Mouse (Mus musculus) intestine, embryonic 15.5 days (tissue): ENCODE results near the gene Olfr1377. TPM values are rescaled to one million over a fixed set of nuclear protein-coding genes. Genes with fewer than 3 reads are reported as not detected.
"Not testable (repeated sequence)": the region's sequence is repeated elsewhere in the genome, so short reads cannot be mapped to it uniquely, and the experiment has no call there.

Experiments
- ATAC-seq: fragments of 200-750 bp; cut with Nextera tagmentation; 2 replicates; pipeline ENCODE4 v1.8.0; 2017; ENCODE audit warnings: moderate TSS enrichment, moderate library complexity
- H3K27ac ChIP-seq: fragments of 300-500 bp; sonication (generic); 2 replicates; pipeline ENCODE4 v1.5.1; 2015; ENCODE audit warnings: mild to moderate bottlenecking, inconsistent platforms
- H3K27me3 ChIP-seq: fragments of 300-500 bp; sonication (generic); replicated peaks from 2 replicates; pipeline ENCODE4 v1.6.1; 2015; ENCODE audit warnings: inconsistent platforms
- H3K36me3 ChIP-seq: fragments of 300-500 bp; sonication (generic); 2 replicates; pipeline ENCODE4 v1.6.1; 2015; ENCODE audit warnings: inconsistent platforms
- H3K4me1 ChIP-seq: fragments of 300-500 bp; sonication (generic); replicated peaks from 2 replicates; pipeline ENCODE4 v1.6.1; 2015; ENCODE audit warnings: inconsistent platforms
- H3K4me2 ChIP-seq: fragments of 300-500 bp; sonication (generic); replicated peaks from 2 replicates; pipeline ENCODE4 v1.6.1; 2015; ENCODE audit warnings: mild to moderate bottlenecking, inconsistent platforms
- H3K4me3 ChIP-seq: fragments of 300-500 bp; sonication (generic); replicated peaks from 2 replicates; pipeline ENCODE4 v1.5.1; 2015; ENCODE audit warnings: inconsistent platforms
- H3K9ac ChIP-seq: fragments of 300-500 bp; sonication (generic); 2 replicates; pipeline ENCODE4 v1.6.1; 2015; ENCODE audit warnings: inconsistent platforms
- H3K9me3 ChIP-seq: fragments of 300-500 bp; sonication (generic); 2 replicates; pipeline ENCODE4 v1.6.1; 2016; ENCODE audit warnings: inconsistent platforms
- WGBS: fragments of 180-500 bp; shearing (Covaris S2); methylation state at CpG from one replicate; pipeline ENCODE4 v1.1.7; 2015; 5-methylcytosine and 5-hydroxymethylcytosine counted together
- polyA plus RNA-seq: library from polyadenylated mRNA; unstranded; fragments of >200 nt; fragmentation: Nextera tagmentation; extraction: Ambion mirVana; gene quantifications from 2 replicates; pipeline ENCODE4 v1.2.1, GENCODE M21; 2015

The Olfr1377 gene
- polyA plus RNA-seq, 1 experiment from 2014 or later: not detected

DNA sequence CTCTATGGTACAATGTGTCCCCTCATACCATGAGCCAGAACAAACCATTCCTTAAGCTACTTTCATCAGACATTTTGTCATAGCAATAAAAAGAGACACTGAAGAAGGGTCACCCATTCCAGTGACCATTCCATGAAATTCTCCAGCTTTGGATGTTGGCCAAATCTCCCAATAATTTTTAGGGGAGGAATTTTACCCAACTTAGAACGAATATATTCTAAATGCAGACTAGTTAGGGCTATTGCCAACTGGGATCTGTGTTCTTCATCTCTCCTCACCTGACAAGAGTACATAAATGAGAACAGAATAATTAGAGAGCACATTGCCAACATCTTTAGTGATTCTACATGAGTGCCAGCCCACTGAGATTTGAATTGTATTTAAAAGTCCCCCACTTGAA is 32.2 kb downstream of the Olfr1377 start, which contains the start of gene Olfr54:
TSS of gene Olfr54 (plus strand) at position 301 of the 400 bp plus-strand sequence.
- H3K4me2 ChIP-seq: no peak within 1 kb of the TSS
- no peaks in the 10 kb centered on the region for H3K36me3 ChIP-seq
- no peak within 1 kb of the TSS for H3K4me3 ChIP-seq
- H3K4me1 ChIP-seq: no peaks in the 10 kb centered on the region
- H3K27me3 ChIP-seq: no peaks in the 10 kb centered on the region
- no peak within 1 kb of the TSS for H3K9ac ChIP-seq
- ATAC-seq: no peak
- no peaks in the 10 kb centered on the region for H3K9me3 ChIP-seq
- no peak within 1 kb of the TSS for H3K27ac ChIP-seq
- WGBS: 62% methylated on average over 1 of the region's 1 CpGs

GRCm38 (mm10) chr11:51016341-51016740 is 34.6 kb downstream of the Olfr1377 start:
- Histone ChIP-seq H3K4me2 (no peak overlapping the region), H3K27ac (no peak overlapping the region), H3K27me3 (no peaks in the 10 kb centered on the region), H3K4me1 (no peaks in the 10 kb centered on the region), H3K9me3 (no peaks in the 10 kb centered on the region), H3K9ac (no peak overlapping the region), H3K36me3 (no peaks in the 10 kb centered on the region), H3K4me3 (no peak overlapping the region)
- WGBS: 50% methylated on average over 2 of the region's 2 CpGs
- no peak for ATAC-seq

GRCm38 (mm10) chr11:51026811-51027210 is 45.0 kb downstream of the Olfr1377 start:
- H3K27me3 ChIP-seq, H3K4me3 ChIP-seq, H3K27ac ChIP-seq, H3K4me1 ChIP-seq, H3K9me3 ChIP-seq, H3K4me2 ChIP-seq, H3K9ac ChIP-seq, H3K36me3 ChIP-seq, ATAC-seq: not testable (repeated sequence)
- WGBS: 74% methylated on average over 11 of the region's 11 CpGs

DNA sequence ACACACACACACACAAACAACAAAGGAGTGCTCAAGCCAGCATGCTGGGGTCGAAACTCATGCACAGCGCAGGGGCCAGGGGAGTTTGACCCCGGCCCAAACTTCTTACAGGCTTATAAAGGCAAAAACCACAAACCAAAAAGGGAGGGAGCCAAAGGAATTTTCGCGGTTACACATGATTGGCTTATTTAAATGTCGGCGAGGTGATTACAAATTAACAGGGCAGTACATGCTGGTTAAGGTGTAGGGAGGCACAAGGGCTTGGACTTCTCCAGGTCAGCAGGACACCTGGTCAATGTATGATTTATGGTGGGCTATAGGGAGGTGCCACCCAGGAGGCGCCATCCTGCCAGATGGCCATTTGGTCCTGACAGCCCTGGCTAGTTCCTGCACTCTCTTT is 47.6 kb downstream of the Olfr1377 start:
- H3K27me3 ChIP-seq, H3K27ac ChIP-seq, H3K4me3 ChIP-seq, H3K9me3 ChIP-seq, H3K9ac ChIP-seq, H3K36me3 ChIP-seq, H3K4me2 ChIP-seq, H3K4me1 ChIP-seq, ATAC-seq: not testable (repeated sequence)
- 66% methylated on average over 8 of the region's 8 CpGs for WGBS

GRCm38 (mm10) chr11:51030225-51030624 is 48.5 kb downstream of the Olfr1377 start:
- WGBS: 54% methylated on average over 2 of the region's 2 CpGs
- Histone ChIP-seq H3K9me3 (no peaks in the 10 kb centered on the region), H3K9ac (no peak overlapping the region), H3K27ac (no peak overlapping the region), H3K36me3 (no peaks in the 10 kb centered on the region), H3K4me2 (no peak overlapping the region), H3K27me3 (no peaks in the 10 kb centered on the region), H3K4me1 (no peaks in the 10 kb centered on the region), H3K4me3 (no peak overlapping the region)
- ATAC-seq: no peak

GRCm38 (mm10) chr11:51032851-51033250 is 51.1 kb downstream of the Olfr1377 start:
- ATAC-seq: no peak
- Histone ChIP-seq H3K4me2 (no peak overlapping the region), H3K27me3 (no peaks in the 10 kb centered on the region), H3K4me3 (no peak overlapping the region), H3K27ac (no peak overlapping the region), H3K4me1 (no peaks in the 10 kb centered on the region), H3K9me3 (no peaks in the 10 kb centered on the region), H3K9ac (no peak overlapping the region), H3K36me3 (no peaks in the 10 kb centered on the region)
- 26% methylated on average over 1 of the region's 1 CpGs for WGBS

DNA sequence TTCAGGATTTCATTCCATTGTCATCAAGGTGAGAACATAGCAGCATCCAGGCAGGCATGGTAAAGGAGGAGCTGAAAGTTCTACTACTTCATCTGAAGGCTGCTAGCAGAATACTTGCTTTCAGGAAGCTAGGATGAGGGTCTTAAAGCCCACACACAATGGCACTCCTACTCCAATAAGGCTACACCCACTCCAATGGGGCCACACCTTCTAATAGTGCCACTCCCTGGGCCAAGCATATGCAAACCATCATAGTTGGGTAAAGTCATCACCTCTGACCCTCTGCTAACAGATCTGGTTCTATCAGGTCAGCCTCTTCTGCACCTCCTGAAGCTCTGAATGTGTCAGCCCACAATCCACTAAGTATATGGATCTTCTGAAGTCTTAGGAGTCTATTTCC is 52.4 kb downstream of the Olfr1377 start:
- not testable (repeated sequence) for ATAC-seq, H3K36me3 ChIP-seq, H3K4me3 ChIP-seq, H3K4me1 ChIP-seq, H3K9ac ChIP-seq, H3K4me2 ChIP-seq, H3K27me3 ChIP-seq, H3K27ac ChIP-seq, H3K9me3 ChIP-seq

DNA sequence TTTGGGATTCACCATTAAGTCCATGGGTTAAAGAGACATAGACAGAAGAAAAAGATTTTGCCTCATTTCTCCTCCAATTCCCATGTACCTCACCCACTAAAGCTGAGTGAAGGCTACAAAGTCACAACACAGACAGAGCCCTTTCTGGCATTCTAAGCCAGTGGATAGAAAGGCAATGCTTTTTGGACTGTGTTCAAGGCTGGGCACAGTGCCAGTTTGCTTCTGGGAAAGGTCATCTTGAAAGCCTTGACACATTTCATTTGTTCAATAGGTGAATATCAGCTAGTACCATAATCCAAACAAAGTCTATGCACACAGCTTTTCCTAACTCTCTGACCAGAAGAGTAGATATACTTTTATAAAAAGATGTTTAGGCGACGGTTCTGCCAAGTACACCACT is 54.2 kb downstream of the Olfr1377 start:
- no peak overlapping the region for H3K4me3 ChIP-seq
- ATAC-seq: no peak

More for the DNA sequence above, 54.2 kb downstream of the Olfr1377 start:
- H3K27me3 ChIP-seq: no peaks in the 10 kb centered on the region
- no peaks in the 10 kb centered on the region for H3K4me1 ChIP-seq
- no peak overlapping the region for H3K9ac ChIP-seq
- H3K27ac ChIP-seq: no peak overlapping the region
- no peak overlapping the region for H3K4me2 ChIP-seq
- H3K9me3 ChIP-seq: no peaks in the 10 kb centered on the region
- H3K36me3 ChIP-seq: no peaks in the 10 kb centered on the region
- 63% methylated on average over 2 of the region's 2 CpGs for WGBS

Other genes with a start within 250 kb of the Olfr1377 start
- 15.0 and 16.3 TPM in 2 replicates for gene Zfp354c, start 154.2 kb upstream of the Olfr1377 start, polyA plus RNA-seq
- 0.33 and 0.44 TPM in 2 replicates for gene Zfp879, start 140.4 kb upstream of the Olfr1377 start, polyA plus RNA-seq
- 0.06 TPM in 1 of 2 replicates, not detected in the other for gene Grm6, start 131.3 kb upstream of the Olfr1377 start, polyA plus RNA-seq
- gene Zfp454, start 94.3 kb upstream of the Olfr1377 start, polyA plus RNA-seq: 5.1 and 5.2 TPM in 2 replicates
- 9.1 and 9.8 TPM in 2 replicates for gene Zfp2, start 65.8 kb upstream of the Olfr1377 start, polyA plus RNA-seq
- 0.71 and 1.2 TPM in 2 replicates for gene Zfp354b, start 50.3 kb upstream of the Olfr1377 start, polyA plus RNA-seq
- not detected in 2 replicates for gene 4933414I15Rik, start 38.2 kb upstream of the Olfr1377 start, polyA plus RNA-seq
- not detected in 2 replicates for gene Prop1, start 28.2 kb upstream of the Olfr1377 start, polyA plus RNA-seq
- gene Olfr1378, start 15.4 kb upstream of the Olfr1377 start, polyA plus RNA-seq: not detected in 2 replicates
- not detected in 2 replicates for gene Olfr51, start 21.6 kb downstream of the Olfr1377 start, polyA plus RNA-seq
- not detected in 2 replicates for gene Olfr54, start 32.3 kb downstream of the Olfr1377 start, polyA plus RNA-seq
- gene Olfr1375, start 66.1 kb downstream of the Olfr1377 start, polyA plus RNA-seq: not detected in 2 replicates
- gene Zfp354a, start 77.3 kb downstream of the Olfr1377 start, polyA plus RNA-seq: 6.7 and 7.4 TPM in 2 replicates
- gene Gm12569, start 238.5 kb downstream of the Olfr1377 start, polyA plus RNA-seq: not detected in 2 replicates